Mouse (Mus musculus) lung, embryonic 14.5 days (tissue): ENCODE measurements around the gene Armcx3. TPM values are rescaled to one million over a fixed set of nuclear protein-coding genes. Genes with fewer than 3 reads are reported as not detected.
"Not testable (repeated sequence)": the region's sequence is repeated elsewhere in the genome, so short reads cannot be mapped to it uniquely, and the experiment has no call there.

Experiments used
- ATAC-seq: fragments of 200-750 bp; cut with Nextera tagmentation; 2 replicates; pipeline ENCODE4 v1.8.0; 2017; ENCODE audit warnings: mild to moderate bottlenecking, moderate TSS enrichment, moderate library complexity; ENCODE audit not compliant: insufficient read depth
- DNase-seq: peaks from one replicate; pipeline ENCODE4 v3.0.0-alpha.2; 2015
- H3K27ac ChIP-seq: fragments of 300-500 bp; sonication (generic); 2 replicates; pipeline ENCODE4 v1.5.1; 2014; ENCODE audit warnings: low read depth, mild to moderate bottlenecking, moderate library complexity
- H3K27me3 ChIP-seq: fragments of 300-500 bp; sonication (generic); 2 replicates; pipeline ENCODE4 v1.6.1; 2014; ENCODE audit warnings: low read length, control low read depth; ENCODE audit not compliant: insufficient read depth
- H3K36me3 ChIP-seq: fragments of 300-500 bp; sonication (generic); 2 replicates; pipeline ENCODE4 v1.6.1; 2014; ENCODE audit warnings: control low read depth; ENCODE audit not compliant: insufficient read depth
- H3K4me1 ChIP-seq: fragments of 300-500 bp; sonication (generic); 2 replicates; pipeline ENCODE4 v1.6.1; 2014; ENCODE audit warnings: antibody characterized with exemption, control low read depth; ENCODE audit not compliant: insufficient read depth
- H3K4me2 ChIP-seq: fragments of 300-500 bp; sonication (generic); 2 replicates; pipeline ENCODE4 v1.6.1; 2014; ENCODE audit warnings: mild to moderate bottlenecking
- H3K4me3 ChIP-seq: fragments of 300-500 bp; sonication (generic); 2 replicates; pipeline ENCODE4 v1.5.1; 2014; ENCODE audit warnings: low read depth, low read length
- H3K9ac ChIP-seq: fragments of 300-500 bp; sonication (generic); 2 replicates; pipeline ENCODE4 v1.6.1; 2014
- H3K9me3 ChIP-seq: fragments of 300-500 bp; sonication (generic); 2 replicates; pipeline ENCODE4 v1.6.1; 2016; ENCODE audit warnings: low read depth, low read length, control low read depth
- CTCF ChIP-seq: IDR thresholded peaks from 2 replicates; pipeline ENCODE4 v1.5.1; 2016; ENCODE audit warnings: antibody characterized with exemption, low read depth
- WGBS: fragments of 180-500 bp; shearing (Covaris S2); extraction: QIAGEN DNeasy Blood & Tissue Kit; methylation state at CpG from one replicate; pipeline ENCODE4 v1.1.7; 2014; 5-methylcytosine and 5-hydroxymethylcytosine counted together
- polyA plus RNA-seq: library from polyadenylated mRNA; unstranded; fragments of >200 nt; fragmentation: Nextera tagmentation; extraction: Ambion mirVana; gene quantifications from 2 replicates; pipeline ENCODE4 v1.2.1, GENCODE M21; 2014

The Armcx3 gene
- polyA plus RNA-seq, 1 experiment from 2014 or later: 69.7 TPM

DNA sequence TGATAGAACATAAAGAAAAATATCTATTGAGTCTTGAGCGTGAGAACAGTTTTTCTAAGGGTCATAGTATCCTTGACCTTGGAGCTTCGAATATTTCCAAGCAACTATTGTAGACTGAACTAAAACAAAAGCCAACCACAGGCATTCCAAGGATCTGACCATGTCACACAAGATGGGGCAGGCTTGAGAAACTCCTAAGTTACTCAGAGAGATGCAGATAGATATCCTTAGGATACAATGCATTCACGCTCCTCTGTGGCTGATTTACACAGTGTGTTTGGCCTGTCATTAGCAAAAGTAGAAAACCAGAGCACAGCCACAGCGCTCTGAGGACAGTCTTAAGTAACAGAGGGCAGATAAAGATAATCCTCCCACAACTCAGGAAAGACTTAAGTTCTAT lies 17.2 kb upstream of the Armcx3 start:
- H3K4me1 ChIP-seq: no peaks in the 10 kb centered on the region
- no peak for ATAC-seq
- 51% methylated on average over 4 of the region's 4 CpGs for WGBS
- no peaks in the 10 kb centered on the region for H3K27me3 ChIP-seq
- H3K27ac ChIP-seq: no peak overlapping the region
- no peak overlapping the region for H3K9ac ChIP-seq
- no peak overlapping the region for H3K4me2 ChIP-seq
- H3K4me3 ChIP-seq: no peak overlapping the region
- DNase-seq: no peak
- no peaks in the 10 kb centered on the region for H3K9me3 ChIP-seq
- TF ChIP-seq CTCF: no peak
- no peaks in the 10 kb centered on the region for H3K36me3 ChIP-seq

DNA sequence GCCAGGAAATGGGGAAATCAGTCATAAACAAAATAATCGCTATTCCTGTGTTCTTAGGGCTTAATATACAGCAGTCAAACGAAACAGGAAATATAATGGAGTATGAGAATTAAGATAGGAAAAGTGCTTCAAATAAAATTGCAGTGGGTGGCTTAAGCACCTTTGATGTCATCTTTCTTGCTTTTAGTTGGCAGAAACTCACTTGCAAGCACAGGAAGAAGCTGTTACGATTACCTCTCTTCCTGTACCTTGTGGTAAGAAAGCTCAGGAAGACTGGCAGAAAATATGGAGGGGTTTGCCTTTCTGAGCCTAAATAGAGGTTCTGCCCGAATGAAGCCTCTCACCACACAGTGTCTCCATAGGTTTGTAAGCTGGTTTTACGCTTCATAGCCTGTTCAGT lies 14.5 kb upstream of the Armcx3 start:
- no peaks in the 10 kb centered on the region for H3K36me3 ChIP-seq
- TF ChIP-seq CTCF: no peak
- no peak overlapping the region for H3K4me3 ChIP-seq
- no peak overlapping the region for H3K27ac ChIP-seq
- H3K4me2 ChIP-seq: no peak overlapping the region
- no peak overlapping the region for H3K9ac ChIP-seq
- H3K4me1 ChIP-seq: no peaks in the 10 kb centered on the region
- H3K9me3 ChIP-seq: no peaks in the 10 kb centered on the region
- WGBS: 68% methylated on average over 5 of the region's 5 CpGs
- H3K27me3 ChIP-seq: no peaks in the 10 kb centered on the region
- no peak for ATAC-seq
- DNase-seq: no peak

DNA sequence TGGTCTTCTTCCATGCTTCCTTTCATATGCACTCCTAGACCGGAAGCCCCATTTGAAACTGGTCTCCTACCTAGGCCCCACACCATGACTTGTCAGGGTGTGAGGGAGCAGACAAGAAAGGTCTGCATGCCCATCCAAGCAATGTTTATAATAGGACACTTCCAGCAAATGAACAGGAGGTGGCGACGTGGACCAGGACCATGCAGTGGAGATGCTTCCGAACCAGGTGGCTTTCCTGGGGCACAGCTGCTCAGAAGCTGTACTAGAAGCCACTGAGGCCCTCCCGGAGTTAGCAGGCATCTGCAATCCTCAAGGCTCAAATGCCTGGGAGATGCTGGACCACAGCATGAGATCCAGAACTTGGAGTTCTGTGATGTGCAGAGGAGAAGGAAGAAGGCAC lies 9.9 kb upstream of the Armcx3 start:
- ATAC-seq (peak; percentile 32; the same call in 1 of the 2 replicates), DNase-seq (peak; percentile 67)
- TF ChIP-seq CTCF: peak; percentile 70
- Histone ChIP-seq H3K9me3 (no peaks in the 10 kb centered on the region), H3K36me3 (no peaks in the 10 kb centered on the region), H3K4me3 (no peak overlapping the region), H3K9ac (no peak overlapping the region), H3K27me3 (0 out of 2 replicates have a peak, but pooled peaks cover 4% of the 10 kb centered on the region), H3K27ac (no peak overlapping the region), H3K4me1 (no peaks in the 10 kb centered on the region), H3K4me2 (no peak overlapping the region)
- WGBS: 21% methylated on average over 5 of the region's 5 CpGs

DNA sequence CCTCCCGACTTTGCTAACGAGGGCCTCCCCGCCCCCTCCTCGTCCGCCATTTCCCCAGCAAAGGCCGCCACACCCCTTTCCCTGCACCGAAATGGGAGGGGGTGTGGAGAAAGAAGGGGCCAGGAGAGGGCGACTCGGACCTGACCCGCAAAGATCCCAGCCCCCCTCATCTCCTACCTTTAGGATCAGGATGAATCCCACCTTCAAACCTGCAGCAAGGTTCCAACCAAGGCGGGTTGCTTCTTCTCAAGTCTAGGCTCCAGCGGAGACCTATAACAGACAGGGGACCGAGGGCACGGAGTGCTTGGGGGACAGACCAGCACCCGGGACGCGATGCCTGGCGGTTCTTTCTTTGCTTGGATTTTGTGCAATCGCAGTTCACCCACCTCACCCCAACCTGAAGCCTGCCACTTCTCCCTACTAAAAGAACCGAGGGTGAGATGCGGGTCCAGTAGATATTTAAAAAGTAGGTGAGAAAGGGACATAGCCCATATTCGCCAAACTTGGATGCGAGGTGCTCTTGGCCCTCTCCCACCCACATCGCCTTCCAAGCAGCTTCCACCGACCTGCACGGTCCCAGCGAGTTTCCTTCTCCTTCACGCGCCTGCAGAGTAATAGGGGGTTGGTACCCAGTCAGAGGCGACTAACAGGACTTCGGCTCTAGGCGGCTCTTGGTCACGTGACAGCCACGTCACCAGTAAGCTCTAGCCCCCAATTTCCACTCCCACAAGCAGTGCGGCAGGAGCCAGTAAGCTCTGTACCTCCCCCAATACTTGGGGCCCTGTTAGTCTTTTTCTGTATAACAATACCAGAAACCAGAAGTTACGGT lies 5.4 kb upstream of the Armcx3 start, which contains the start of gene Armcx6:
Armcx6 (minus strand) TSS at position 654 of the 829 bp plus-strand sequence.
- Histone ChIP-seq H3K9me3 (no peaks in the 10 kb centered on the region), H3K4me2 (peak within 1 kb of the TSS; percentile 64), H3K4me3 (peak within 1 kb of the TSS; percentile 52), H3K9ac (peak within 1 kb of the TSS; percentile 64), H3K4me1 (no peaks in the 10 kb centered on the region), H3K36me3 (no peaks in the 10 kb centered on the region), H3K27ac (peak within 1 kb of the TSS; percentile 78), H3K27me3 (0 out of 2 replicates have a peak, but pooled peaks cover 4% of the 10 kb centered on the region)
- DNase-seq: peak; percentile 89
- TF ChIP-seq CTCF: peak; percentile 32; the same call in 1 of the 2 replicates
- 9% methylated on average over 32 of the region's 36 CpGs for WGBS
- ATAC-seq: peak; percentile 94

DNA sequence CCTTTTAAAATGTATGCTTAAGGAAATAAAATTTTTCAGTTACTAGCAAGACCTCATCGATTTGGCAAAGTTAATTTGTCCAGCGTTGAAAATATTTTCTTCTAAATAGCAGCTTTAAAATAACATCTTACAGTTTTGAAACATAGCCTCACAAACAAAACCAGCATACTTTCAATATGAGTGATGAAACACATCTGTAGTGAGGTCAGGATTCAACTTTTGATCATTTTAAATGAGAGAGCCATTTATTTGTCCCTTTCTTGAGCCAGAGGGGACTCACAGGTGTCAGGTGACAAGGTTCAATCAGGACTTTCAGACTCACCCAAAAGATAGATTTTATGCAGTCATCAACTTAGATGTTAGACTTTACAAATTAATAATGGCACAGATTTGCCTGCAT lies 4.5 kb upstream of the Armcx3 start:
- Histone ChIP-seq H3K27ac (no peak overlapping the region), H3K4me2 (no peak overlapping the region), H3K9me3 (no peaks in the 10 kb centered on the region), H3K4me1 (no peaks in the 10 kb centered on the region), H3K4me3 (no peak overlapping the region), H3K9ac (no peak overlapping the region), H3K27me3 (0 out of 2 replicates have a peak, but pooled peaks cover 4% of the 10 kb centered on the region), H3K36me3 (no peaks in the 10 kb centered on the region)
- WGBS: 32% methylated on average over 2 of the region's 2 CpGs
- TF ChIP-seq CTCF: no peak
- no peak for DNase-seq
- ATAC-seq: no peak

DNA sequence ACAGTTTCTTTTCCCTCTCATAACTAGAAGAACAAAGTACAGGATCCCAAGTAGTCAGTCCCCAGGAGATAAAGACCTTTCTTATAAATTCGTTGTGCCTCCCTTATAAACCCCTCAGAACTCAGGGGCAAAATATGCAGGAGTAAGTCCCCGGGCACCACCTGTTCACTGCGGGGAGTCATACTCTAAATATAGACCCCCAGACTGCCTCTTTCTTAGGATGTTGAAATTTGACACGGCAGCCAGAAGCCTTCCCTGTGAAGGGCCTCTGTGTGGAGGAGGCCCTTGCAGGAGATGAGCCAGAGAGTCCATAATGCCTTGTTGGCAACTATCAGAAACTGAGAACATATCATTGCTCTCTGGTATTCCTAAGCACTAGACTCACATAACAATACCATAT lies 3.8 kb upstream of the Armcx3 start:
- Histone ChIP-seq H3K27me3 (0 out of 2 replicates have a peak, but pooled peaks cover 4% of the 10 kb centered on the region), H3K4me3 (no peak overlapping the region), H3K27ac (no peak overlapping the region), H3K9me3 (no peaks in the 10 kb centered on the region), H3K4me1 (no peaks in the 10 kb centered on the region), H3K36me3 (no peaks in the 10 kb centered on the region), H3K4me2 (no peak overlapping the region), H3K9ac (no peak overlapping the region)
- no peak for DNase-seq
- 24% methylated on average over 4 of the region's 4 CpGs for WGBS
- TF ChIP-seq CTCF: no peak
- ATAC-seq: no peak

DNA sequence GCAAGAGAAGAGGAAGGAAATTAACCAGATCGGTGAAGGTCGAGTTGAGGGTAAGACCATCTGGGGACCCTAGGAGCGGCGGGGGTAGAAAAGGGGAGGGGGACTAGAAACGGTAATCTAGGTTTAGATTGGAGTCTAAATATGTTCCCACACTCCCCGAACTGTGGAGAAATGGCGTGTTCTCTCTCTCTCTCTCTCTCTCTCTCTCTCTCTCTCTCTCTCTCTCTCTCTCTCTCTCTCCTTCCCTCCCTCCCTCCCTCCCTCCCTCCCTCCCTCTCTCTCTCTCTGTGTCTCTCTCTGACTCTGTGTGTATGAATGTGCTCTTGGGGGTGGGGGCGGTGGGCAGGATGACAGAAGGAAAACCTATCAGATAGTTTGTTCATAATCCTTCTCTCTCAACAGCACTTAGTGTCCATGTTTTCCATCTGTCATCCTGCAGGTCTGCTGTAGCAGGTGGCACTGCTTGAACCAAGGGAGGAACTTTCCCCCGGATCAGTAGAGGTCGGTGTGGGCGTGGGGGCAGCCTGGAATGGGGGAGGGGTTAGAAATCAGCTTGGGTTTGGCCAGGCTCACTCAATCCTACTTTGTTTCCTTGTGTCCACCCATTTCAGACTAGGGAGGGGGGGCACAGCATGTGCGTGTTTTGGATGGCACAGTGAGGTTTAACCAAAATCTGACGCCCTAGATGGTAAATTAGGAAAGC lies 1.0 kb downstream of the Armcx3 start:
- Histone ChIP-seq H3K9me3 (no peaks in the 10 kb centered on the region), H3K9ac (peak overlapping the region; percentile 66), H3K27ac (peak overlapping the region; percentile 82; the same call in 1 of the 2 replicates), H3K27me3 (no peaks in the 10 kb centered on the region), H3K36me3 (no peaks in the 10 kb centered on the region), H3K4me1 (no peaks in the 10 kb centered on the region), H3K4me2 (peak overlapping the region; percentile 58), H3K4me3 (peak overlapping the region; percentile 48)
- 14% methylated on average over 13 of the region's 13 CpGs for WGBS
- DNase-seq (no peak), ATAC-seq (no peak)
- TF ChIP-seq CTCF: no peak

DNA sequence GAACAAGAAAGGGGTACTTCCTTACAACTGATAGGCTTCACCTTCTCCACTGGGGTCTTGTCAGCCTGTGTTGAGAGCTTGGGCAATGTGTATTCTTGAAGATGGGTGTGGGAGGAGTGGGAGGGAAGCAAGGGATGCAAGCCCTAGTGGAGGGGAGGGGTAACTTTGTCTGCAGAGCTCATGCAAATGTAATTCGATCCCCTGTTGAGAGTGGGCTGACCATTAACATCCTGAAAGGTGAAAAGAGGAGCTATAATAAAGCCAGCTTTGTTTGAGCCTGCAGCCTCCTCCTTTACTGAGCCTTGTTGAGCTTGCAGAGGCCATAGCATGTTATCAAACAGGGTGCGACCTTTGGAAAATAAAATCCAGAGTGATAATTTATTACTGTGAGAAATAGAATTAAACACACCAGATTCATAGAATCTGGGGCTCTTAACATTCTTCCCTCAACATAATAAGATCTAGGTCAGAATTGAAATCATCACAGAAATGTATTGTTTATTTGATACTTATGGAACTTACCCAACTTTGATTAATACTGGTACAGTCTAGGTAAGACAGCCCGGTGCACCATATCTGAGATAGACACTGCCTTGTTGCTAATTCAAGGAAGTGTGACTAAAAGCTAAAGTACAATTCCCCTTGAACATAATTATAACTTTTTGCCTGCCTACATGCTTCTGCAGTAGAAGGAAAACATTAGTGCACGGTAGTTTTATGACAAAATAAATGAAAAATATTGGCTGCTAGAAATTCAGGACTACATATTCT lies 7.2 kb downstream of the Armcx3 start:
- not testable (repeated sequence) for H3K36me3 ChIP-seq, H3K9me3 ChIP-seq, H3K4me1 ChIP-seq, H3K9ac ChIP-seq, H3K27ac ChIP-seq, DNase-seq, H3K4me2 ChIP-seq, H3K27me3 ChIP-seq, H3K4me3 ChIP-seq
- WGBS: 39% methylated on average over 3 of the region's 4 CpGs
- peak; percentile 71; the same call in 1 of the 2 replicates for ATAC-seq
